Mouse (Mus musculus): ENCODE data around the gene Ulbp1.

GRCm38 (mm10) chr10:7483650-7484049 lies 10.2 kb upstream of the Ulbp1 start:
- TF ChIP-seq GATA1 (IDR thresholded peaks at IDR 0.05; ENCODE audit: borderline replicate concordance, low read length), result no peak
- TF ChIP-seq FLI1 (IDR thresholded peaks at IDR 0.05; ENCODE audit: low read length), result no peak

Measured in megakaryocyte, embryonic 14.5 days (primary cell).